Mouse (Mus musculus): ENCODE results near the gene Kynu. TPM values are rescaled to one million over a fixed set of nuclear protein-coding genes. Genes with fewer than 3 reads are reported as not detected.

Kynu gene
- total RNA-seq (2023): 30.0 to 37.3 TPM (median 33.8 TPM) in 4 replicates

DNA sequence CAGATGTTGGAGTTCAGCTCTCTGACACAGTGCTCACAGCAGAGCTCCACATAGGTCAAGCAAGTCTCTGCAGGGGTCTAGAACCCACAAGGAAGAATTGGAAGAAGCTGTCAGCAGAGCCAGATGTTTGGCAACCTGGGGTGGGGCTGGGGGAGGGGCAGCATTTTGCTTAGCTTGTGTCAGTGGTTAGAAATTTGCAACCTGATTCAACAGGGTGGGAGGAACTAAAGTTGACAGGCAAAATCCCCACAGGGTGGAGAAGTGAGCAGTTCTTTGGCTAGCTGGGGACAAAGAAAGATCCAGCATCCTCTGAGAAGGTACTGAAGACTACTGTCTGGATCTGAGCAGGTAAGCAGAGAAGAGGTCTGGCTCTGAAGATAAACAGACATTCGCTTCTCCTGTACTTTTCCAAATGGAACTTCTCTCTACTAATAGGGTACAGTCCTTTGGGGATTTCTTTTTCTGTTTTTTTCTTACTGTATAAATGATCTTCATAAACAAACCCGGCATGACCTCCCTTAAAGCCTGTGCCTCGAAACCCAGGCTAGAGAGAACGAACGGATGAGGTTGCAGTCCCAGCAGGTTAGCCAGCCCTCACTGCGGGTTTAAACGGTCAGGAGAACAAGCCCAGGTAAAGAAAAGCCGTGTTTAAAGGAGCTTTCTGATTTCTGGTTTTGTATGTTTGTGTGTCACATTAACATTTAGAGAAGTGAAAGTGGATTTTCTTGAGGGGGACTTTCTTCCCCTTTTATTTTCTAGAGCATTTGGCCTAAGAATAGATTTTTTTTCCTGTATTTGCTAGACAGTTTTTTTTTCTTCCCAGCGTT, at the start of gene Kynu:
Gene Kynu, plus strand, starts transcription at position 268 of the 827 bp plus-strand sequence.

Other genes starting within 250 kb of the Kynu start
- 140 to 157 TPM (median 148 TPM) in 4 replicates for gene Arhgap15, start 193.5 kb downstream of the Kynu start, total RNA-seq (2023)